Mouse (Mus musculus) lung, postnatal 0 days (tissue): ENCODE data around the gene Sema4a. TPM values are rescaled to one million over a fixed set of nuclear protein-coding genes. Genes with fewer than 3 reads are reported as not detected.

Source experiments
- ATAC-seq: fragments of 200-750 bp; cut with Nextera tagmentation; 2 replicates; pipeline ENCODE4 v1.8.0; 2017; ENCODE audit warnings: moderate library complexity
- DNase-seq: peaks from one replicate; pipeline ENCODE4 v3.0.0-alpha.2; 2016; ENCODE audit warnings: low spot score
- H3K27ac ChIP-seq: fragments of 300-500 bp; sonication (generic); 2 replicates; pipeline ENCODE4 v1.5.1; 2014; ENCODE audit warnings: antibody characterized with exemption, mild to moderate bottlenecking, low read length, mixed read lengths
- H3K27me3 ChIP-seq: fragments of 300-500 bp; sonication (generic); replicated peaks from 2 replicates; pipeline ENCODE4 v1.6.1; 2014; ENCODE audit warnings: low read length, mixed read lengths; ENCODE audit not compliant: insufficient read depth
- H3K36me3 ChIP-seq: fragments of 300-500 bp; sonication (generic); 2 replicates; pipeline ENCODE4 v1.6.1; 2014; ENCODE audit warnings: low read length, mixed read lengths; ENCODE audit not compliant: insufficient read depth
- H3K4me1 ChIP-seq: fragments of 300-500 bp; sonication (generic); 2 replicates; pipeline ENCODE4 v1.6.1; 2014; ENCODE audit warnings: antibody characterized with exemption, low read depth, low read length, mixed read lengths; ENCODE audit not compliant: insufficient read depth
- H3K4me2 ChIP-seq: fragments of 300-500 bp; sonication (generic); replicated peaks from 2 replicates; pipeline ENCODE4 v1.6.1; 2014; ENCODE audit warnings: low read depth, mild to moderate bottlenecking, low read length, moderate library complexity, mixed read lengths
- H3K4me3 ChIP-seq: fragments of 300-500 bp; sonication (generic); 2 replicates; pipeline ENCODE4 v1.5.1; 2014; ENCODE audit warnings: low read depth, low read length
- H3K9ac ChIP-seq: fragments of 300-500 bp; sonication (generic); replicated peaks from 2 replicates; pipeline ENCODE4 v1.6.1; 2014; ENCODE audit warnings: low read depth, mild to moderate bottlenecking
- H3K9me3 ChIP-seq: fragments of 300-500 bp; sonication (generic); 2 replicates; pipeline ENCODE4 v1.6.1; 2016; ENCODE audit warnings: low read length, mixed read lengths
- CTCF ChIP-seq: IDR thresholded peaks from 2 replicates; pipeline ENCODE4 v1.5.1; 2016; ENCODE audit warnings: antibody characterized with exemption, mild to moderate bottlenecking
- EP300 ChIP-seq: IDR thresholded peaks from 2 replicates; pipeline ENCODE4 v1.6.1; 2016; ENCODE audit warnings: antibody characterized with exemption, mild to moderate bottlenecking, control low read depth
- WGBS: fragments of 180-500 bp; shearing (Covaris S2); extraction: QIAGEN DNeasy Blood & Tissue Kit; methylation state at CpG from one replicate; pipeline ENCODE4 v1.1.7; 2014; 5-methylcytosine and 5-hydroxymethylcytosine counted together
- polyA plus RNA-seq: library from polyadenylated mRNA; unstranded; fragments of >200 nt; fragmentation: Nextera tagmentation; extraction: Ambion mirVana; gene quantifications from 2 replicates; pipeline ENCODE4 v1.2.1, GENCODE M21; 2015

Sema4a gene
- polyA plus RNA-seq, 1 experiment from 2014 or later, result 9.2 TPM

DNA sequence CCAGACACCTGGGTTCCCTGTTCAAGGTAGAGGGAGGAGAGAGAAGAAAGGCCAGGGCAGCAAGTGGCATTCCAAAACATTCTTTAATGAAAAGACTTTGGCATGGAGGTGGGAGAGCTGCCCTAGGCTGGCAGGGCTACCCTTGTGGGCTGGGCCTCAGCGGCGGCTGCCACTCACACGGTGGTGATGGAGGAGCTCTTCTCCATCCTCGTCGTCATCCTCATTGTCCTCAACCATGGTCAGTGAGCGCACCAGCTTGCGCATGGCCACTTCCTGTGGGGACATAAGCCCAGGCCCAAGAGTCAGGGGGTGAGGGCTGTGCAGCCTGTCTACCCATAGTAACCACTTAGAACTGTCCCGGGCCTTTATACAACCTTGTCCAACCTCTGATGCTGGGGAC lies 22.2 kb upstream of the Sema4a start:
- no peak overlapping the region for H3K4me3 ChIP-seq
- ATAC-seq (no peak), DNase-seq (no peak)
- 72% methylated on average over 8 of the region's 8 CpGs for WGBS
- peaks cover 31% of the 10 kb centered on the region for H3K36me3 ChIP-seq
- H3K4me1 ChIP-seq, result 0 out of 2 replicates have a peak, but pooled peaks cover 2% of the 10 kb centered on the region
- TF ChIP-seq EP300, result no peak
- H3K27ac ChIP-seq, result no peak overlapping the region
- 0 out of 2 replicates have a peak, but pooled peaks cover 7% of the 10 kb centered on the region for H3K27me3 ChIP-seq
- no peak overlapping the region for H3K4me2 ChIP-seq
- no peaks in the 10 kb centered on the region for H3K9me3 ChIP-seq
- no peak overlapping the region for H3K9ac ChIP-seq

DNA sequence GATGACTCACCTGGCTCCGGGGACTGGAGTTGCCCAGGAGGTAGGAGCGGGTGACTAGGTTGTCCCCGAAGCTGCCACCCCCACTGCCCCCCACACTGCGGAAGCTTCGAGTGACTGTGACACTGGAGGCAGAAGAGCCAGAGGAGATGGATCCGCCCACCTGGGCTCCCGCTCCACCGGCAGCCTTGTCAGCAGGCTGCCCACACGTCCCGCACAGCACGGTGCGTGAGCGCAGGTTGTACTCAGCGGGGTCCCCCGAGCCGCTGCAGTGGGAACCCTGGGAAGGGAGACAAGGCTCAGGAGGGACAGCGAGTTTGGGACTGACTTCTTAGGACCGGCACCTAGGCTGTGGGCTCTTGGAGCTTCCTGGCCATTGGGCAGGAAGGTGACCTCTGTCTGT lies 21.4 kb upstream of the Sema4a start:
- H3K27ac ChIP-seq, result no peak overlapping the region
- no peaks in the 10 kb centered on the region for H3K4me1 ChIP-seq
- H3K4me2 ChIP-seq, result no peak overlapping the region
- 49% methylated on average over 18 of the region's 18 CpGs for WGBS
- DNase-seq (no peak), ATAC-seq (no peak)
- no peaks in the 10 kb centered on the region for H3K9me3 ChIP-seq
- TF ChIP-seq EP300 (no peak), CTCF (no peak)
- H3K36me3 ChIP-seq, result peaks cover 31% of the 10 kb centered on the region
- no peak overlapping the region for H3K9ac ChIP-seq
- 0 out of 2 replicates have a peak, but pooled peaks cover 7% of the 10 kb centered on the region for H3K27me3 ChIP-seq
- H3K4me3 ChIP-seq, result no peak overlapping the region

DNA sequence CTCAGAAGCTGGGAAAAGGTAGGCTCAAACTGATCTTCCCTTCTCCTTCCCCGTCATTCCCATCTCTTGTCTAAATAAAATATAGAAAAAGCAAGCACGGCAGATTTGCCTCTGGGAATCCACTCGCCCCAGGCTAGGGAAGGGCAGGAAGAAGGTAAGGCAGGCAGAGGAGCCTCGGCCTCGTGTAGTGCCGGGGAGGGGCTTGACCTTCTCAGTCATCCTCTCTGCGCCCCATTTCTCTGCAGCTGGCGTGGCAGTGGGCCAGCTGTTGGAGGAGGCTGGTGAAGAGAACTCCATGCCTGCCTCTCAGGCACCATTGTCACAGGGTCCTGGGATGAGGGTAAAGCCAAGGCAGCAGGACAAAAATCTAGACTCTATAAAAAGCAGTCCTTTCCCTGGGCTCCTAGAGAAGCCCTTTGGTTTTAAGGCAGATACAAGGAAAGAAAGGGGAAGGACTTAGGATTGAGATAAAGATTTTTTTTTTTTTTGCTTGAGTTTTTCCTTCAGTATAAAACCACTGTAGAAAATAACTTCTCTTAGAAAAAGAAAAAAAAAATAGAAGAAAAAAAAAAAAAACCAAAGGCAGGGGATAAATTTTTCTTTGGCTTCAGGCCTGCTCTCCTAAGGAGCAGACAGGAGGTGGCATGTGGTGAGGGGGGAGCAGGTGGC lies 20.5 kb upstream of the Sema4a start:
- ATAC-seq (no peak), DNase-seq (no peak)
- Histone ChIP-seq H3K9me3 (no peaks in the 10 kb centered on the region), H3K4me1 (no peaks in the 10 kb centered on the region), H3K36me3 (peaks cover 27% of the 10 kb centered on the region), H3K4me3 (no peak overlapping the region), H3K9ac (no peak overlapping the region), H3K27me3 (0 out of 2 replicates have a peak, but pooled peaks cover 7% of the 10 kb centered on the region), H3K4me2 (no peak overlapping the region), H3K27ac (no peak overlapping the region)
- TF ChIP-seq EP300 (no peak), CTCF (no peak)
- 48% methylated on average over 8 of the region's 8 CpGs for WGBS

DNA sequence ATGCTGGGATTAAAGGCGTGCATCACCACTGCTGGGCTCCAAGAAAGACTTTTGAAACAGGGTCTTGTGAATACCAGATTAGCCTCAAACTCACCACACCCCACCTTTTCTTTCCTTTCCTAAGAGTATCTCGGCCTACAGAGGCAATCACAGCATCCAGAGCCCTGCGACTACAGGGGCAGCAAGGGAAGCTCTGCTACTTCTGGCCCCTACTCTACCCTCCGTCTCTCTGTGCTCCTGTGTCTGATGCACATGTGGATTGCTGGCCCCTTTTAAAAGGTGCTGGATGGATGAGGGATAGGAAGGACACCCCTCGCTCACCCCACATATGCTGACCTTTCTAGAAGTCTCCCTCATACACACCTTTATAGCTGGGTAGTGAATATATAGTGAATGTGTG lies 19.7 kb upstream of the Sema4a start:
- no peak for ATAC-seq
- H3K27ac ChIP-seq, result no peak overlapping the region
- H3K4me2 ChIP-seq, result no peak overlapping the region
- TF ChIP-seq EP300 (no peak), CTCF (no peak)
- DNase-seq, result no peak
- H3K36me3 ChIP-seq, result peaks cover 19% of the 10 kb centered on the region
- 84% methylated on average over 5 of the region's 5 CpGs for WGBS
- no peak overlapping the region for H3K4me3 ChIP-seq
- H3K9me3 ChIP-seq, result no peaks in the 10 kb centered on the region
- 0 out of 2 replicates have a peak, but pooled peaks cover 7% of the 10 kb centered on the region for H3K27me3 ChIP-seq
- no peaks in the 10 kb centered on the region for H3K4me1 ChIP-seq
- no peak overlapping the region for H3K9ac ChIP-seq

DNA sequence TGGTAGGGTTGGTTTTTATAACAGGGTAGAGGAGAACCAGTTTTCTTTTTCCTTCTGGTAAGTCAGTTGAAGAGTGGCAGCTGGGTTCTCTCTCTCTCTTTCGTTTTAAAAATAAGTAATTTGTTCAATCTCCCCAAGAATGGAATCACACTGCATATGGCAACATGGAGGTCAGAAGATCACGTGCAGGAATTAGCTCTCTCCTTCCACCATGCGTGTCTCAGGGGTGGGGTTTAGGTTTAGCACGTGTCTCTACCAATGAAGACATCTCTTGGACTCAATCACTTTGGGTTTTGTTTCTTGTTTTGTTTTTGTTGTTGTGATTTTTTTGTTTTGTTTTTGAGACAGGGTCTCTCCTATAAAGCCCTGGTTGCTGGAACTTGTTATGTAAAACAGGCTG lies 18.8 kb upstream of the Sema4a start:
- H3K4me3 ChIP-seq, result no peak overlapping the region
- WGBS, result 65% methylated on average over 4 of the region's 4 CpGs
- no peak overlapping the region for H3K4me2 ChIP-seq
- H3K36me3 ChIP-seq, result peaks cover 12% of the 10 kb centered on the region; the same call in 1 of the 2 replicates
- TF ChIP-seq EP300 (no peak), CTCF (no peak)
- no peaks in the 10 kb centered on the region for H3K9me3 ChIP-seq
- no peak overlapping the region for H3K9ac ChIP-seq
- H3K4me1 ChIP-seq, result no peaks in the 10 kb centered on the region
- H3K27me3 ChIP-seq, result 0 out of 2 replicates have a peak, but pooled peaks cover 4% of the 10 kb centered on the region
- no peak overlapping the region for H3K27ac ChIP-seq
- DNase-seq (no peak), ATAC-seq (no peak)

DNA sequence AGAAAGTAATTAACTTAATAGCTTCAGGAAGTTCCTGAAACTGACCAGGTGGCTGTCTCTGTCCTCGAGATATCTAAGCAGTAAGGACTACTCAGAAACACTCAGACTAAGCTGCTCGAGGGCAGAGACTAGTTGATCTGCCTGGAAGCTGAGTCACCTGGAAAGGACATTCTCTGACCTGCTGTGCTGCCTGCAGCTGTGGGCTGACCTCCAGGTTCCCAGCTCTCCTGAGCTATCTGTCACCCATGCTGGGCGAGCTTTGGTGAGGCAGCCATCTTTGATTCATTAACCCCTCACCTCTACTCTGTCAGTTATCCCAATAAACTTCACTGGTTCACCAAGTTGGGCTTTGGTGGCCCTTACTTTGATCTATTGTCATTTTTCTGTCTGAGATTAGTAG lies 18.2 kb upstream of the Sema4a start:
- H3K4me2 ChIP-seq, result no peak overlapping the region
- no peak for DNase-seq
- no peak for TF ChIP-seq EP300
- no peak for TF ChIP-seq CTCF
- no peaks in the 10 kb centered on the region for H3K27me3 ChIP-seq
- peaks cover 8% of the 10 kb centered on the region; the same call in 1 of the 2 replicates for H3K36me3 ChIP-seq
- H3K27ac ChIP-seq, result no peak overlapping the region
- H3K9me3 ChIP-seq, result no peaks in the 10 kb centered on the region
- H3K4me1 ChIP-seq, result no peaks in the 10 kb centered on the region
- no peak for ATAC-seq
- H3K4me3 ChIP-seq, result no peak overlapping the region
- 50% methylated on average over 3 of the region's 3 CpGs for WGBS
- H3K9ac ChIP-seq, result no peak overlapping the region
